Mouse (Mus musculus) CH12.LX (cell line): ENCODE measurements at regions not wholly inside any gene's neighbourhood (a gene's known extent, or its start where the extent isn't known, plus 50 kb on each side); places are given as distances from the start of the nearest gene placed in this dataset.

Experiments
- EP300 ChIP-seq: IDR thresholded peaks from 2 replicates; pipeline ENCODE4 v1.6.1; 2011; ENCODE audit warnings: low read length, improper control_type of control experiment
- ETS1 ChIP-seq: conservative IDR thresholded peaks from 2 replicates; pipeline ENCODE4 v1.6.1; 2012; ENCODE audit warnings: low read depth, mild to moderate bottlenecking, inconsistent platforms, low read length, improper control_type of control experiment, moderate library complexity
- HCFC1 ChIP-seq: IDR thresholded peaks from 2 replicates; pipeline ENCODE4 v1.6.1; 2012; ENCODE audit warnings: low read depth, mild to moderate bottlenecking, inconsistent platforms, low read length, improper control_type of control experiment
- MAX ChIP-seq: IDR thresholded peaks from 2 replicates; pipeline ENCODE4 v1.6.1; 2011; ENCODE audit warnings: low read length, improper control_type of control experiment
- NELFE ChIP-seq: IDR thresholded peaks from 2 replicates; pipeline ENCODE4 v1.6.1; 2011; ENCODE audit warnings: low read depth, low read length, improper control_type of control experiment
- NRF1 ChIP-seq: IDR thresholded peaks from 2 replicates; pipeline ENCODE4 v1.6.1; 2014; ENCODE audit warnings: low read depth, mild to moderate bottlenecking, inconsistent platforms, low read length, improper control_type of control experiment, moderate library complexity
- USF2 ChIP-seq: conservative IDR thresholded peaks from 2 replicates; pipeline ENCODE4 v1.6.1; 2011; ENCODE audit warnings: low read depth, low read length, improper control_type of control experiment
- ZC3H11A ChIP-seq: IDR thresholded peaks from 2 replicates; pipeline ENCODE4 v1.6.1; 2012; ENCODE audit warnings: low read depth, mild to moderate bottlenecking, inconsistent platforms, low read length, improper control_type of control experiment
- ZKSCAN1 ChIP-seq: IDR thresholded peaks from 2 replicates; pipeline ENCODE4 v1.6.1; 2012; ENCODE audit warnings: low read depth, inconsistent platforms, low read length, improper control_type of control experiment, borderline replicate concordance

DNA sequence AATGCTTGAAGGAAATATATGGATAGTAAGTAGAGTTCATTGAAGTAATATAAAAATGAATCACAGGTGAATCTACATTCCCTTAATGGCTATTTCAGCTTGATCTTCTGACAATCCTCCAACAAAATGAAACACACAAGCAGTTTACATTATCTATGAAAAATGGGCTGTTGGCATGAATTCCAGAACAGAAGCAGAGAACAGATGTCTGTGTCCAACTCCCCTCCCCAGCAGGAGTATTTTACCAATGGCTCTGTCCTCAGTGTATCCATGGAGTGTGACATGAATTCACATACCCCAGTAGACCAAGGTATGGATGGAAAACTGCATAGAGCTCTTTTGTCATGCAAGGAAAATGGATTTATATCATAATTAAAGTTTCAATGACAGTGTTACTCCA lies 370.3 kb upstream of the BC052040 start:
- TF ChIP-seq ZKSCAN1 (no peak), NELFE (no peak), EP300 (no peak), ZC3H11A (no peak), HCFC1 (no peak), USF2 (no peak), NRF1 (no peak), ETS1 (no peak), MAX (no peak)
